Mouse (Mus musculus): ENCODE data around the gene Cdpf1.

The Cdpf1 gene

GRCm38 (mm10) chr15:85765022-85765421 is 46.5 kb downstream of the Cdpf1 start:
- DNase-seq (ENCODE audit: low spot score in 2 of 2), result no peak

- DNase-seq (ENCODE audit: low spot score in 2 of 2), result no peak
These were observed 48.7 kb downstream of the Cdpf1 start for GRCm38 (mm10) chr15:85762761-85763160.

- no peak for DNase-seq (ENCODE audit: low spot score in 2 of 2)
These were observed 53.7 kb downstream of the Cdpf1 start for GRCm38 (mm10) chr15:85757768-85758167.
